Mouse (Mus musculus): Measurements from ENCODE around the gene Hectd1.
A peak's percentile ranks its signal among the peaks of the same experiment; 100 is the strongest.

Hectd1 gene

DNA sequence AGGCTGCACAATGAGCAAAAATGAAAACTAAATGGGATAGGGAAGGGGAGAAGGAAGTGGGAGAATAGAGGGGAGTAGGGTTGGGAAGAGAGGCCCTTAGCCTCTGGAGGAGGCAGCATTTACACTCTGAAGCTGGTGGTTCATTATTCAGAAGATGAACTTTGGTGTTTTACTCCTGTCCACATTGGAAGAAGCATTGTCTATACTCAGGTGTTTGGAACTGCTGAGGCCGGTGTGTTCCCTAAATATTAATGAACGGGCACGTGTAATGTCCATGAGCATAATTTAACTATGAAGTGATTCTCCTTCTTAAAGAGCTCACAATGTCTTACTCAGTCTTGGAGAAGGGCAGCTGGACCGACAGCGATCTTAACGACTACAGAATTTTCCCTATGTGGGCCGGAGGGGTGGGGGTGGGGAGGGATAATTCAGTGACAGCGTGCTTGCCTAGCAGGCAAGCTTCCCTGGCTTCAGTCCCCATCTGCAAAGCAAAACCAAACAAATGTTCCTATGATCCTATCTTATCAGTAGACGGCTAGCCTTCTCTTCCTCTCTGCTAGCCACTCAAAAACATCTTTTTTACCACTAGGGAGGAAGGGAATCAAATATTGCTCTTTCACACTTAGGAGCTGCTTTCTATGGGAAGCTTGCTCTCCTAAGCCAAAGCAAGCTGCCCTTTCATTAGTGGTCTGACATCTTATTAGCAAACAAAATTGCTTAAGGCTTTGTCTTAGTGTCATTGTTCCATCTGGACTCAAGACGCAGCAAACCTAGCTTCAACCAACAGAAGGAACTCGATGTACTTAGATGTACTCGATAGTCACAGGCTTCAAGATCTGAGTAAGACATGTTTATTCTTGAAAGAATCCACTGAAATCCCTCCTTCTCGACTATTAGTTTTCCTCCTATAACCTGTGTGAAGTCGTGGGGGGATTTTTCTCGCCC is 14.5 kb upstream of the Hectd1 start:
- DNase-seq, result no peak

DNA sequence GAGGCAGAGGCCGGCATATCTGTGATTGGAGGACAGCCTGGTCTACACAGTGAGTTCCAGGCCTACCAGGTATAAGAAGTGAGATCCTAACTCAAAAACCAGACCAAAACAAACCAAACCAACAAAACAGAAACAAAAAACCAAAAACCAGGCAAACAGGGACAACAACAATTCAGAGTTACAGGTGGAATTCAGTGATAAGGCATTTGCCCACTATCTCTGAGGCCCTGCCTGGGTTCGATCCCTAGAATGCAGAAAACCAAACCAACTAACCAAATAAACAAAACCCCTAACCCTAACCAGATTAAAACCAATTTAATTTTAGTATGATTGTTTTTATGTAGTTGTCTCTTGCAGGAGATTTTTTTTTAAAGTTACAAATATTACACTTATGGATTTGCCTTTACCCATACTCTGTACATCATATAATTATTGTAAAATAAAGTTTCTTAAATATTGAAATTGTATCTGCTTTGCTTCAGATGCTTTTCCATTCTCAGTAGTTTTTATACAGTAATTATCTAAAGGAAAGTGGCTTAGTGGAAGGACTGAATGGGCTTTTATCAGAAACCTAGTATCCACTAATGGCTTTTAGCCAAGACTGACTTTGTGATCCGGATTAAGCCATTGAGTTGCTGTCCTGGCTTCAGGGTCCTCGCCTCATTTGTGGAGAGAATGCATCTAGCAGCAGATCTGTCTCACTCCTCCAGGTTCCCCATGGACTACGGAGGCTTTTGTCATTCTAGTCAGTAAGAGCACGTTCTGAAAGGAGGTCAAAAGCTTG is 12.9 kb upstream of the Hectd1 start:
- no peak for DNase-seq

DNA sequence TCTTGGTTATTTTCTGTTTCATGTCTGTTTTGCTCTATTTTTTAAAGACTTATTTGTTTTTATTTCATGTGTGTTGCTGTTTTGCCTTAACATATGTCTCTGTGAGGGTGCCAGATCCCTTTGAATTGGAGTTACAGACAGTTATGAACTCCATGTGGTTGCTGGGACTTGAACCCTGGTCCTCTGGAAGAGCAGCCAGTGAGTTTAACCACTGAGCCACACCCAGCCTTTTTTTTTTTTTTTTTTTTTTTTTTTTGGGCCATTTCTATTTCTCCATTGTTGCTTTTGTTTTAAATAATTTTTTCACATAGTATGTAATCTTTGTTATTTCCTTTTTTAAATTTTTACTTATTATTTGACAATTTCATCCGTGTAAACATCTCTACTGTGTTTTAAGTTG is 10.5 kb upstream of the Hectd1 start:
- DNase-seq, result no peak

DNA sequence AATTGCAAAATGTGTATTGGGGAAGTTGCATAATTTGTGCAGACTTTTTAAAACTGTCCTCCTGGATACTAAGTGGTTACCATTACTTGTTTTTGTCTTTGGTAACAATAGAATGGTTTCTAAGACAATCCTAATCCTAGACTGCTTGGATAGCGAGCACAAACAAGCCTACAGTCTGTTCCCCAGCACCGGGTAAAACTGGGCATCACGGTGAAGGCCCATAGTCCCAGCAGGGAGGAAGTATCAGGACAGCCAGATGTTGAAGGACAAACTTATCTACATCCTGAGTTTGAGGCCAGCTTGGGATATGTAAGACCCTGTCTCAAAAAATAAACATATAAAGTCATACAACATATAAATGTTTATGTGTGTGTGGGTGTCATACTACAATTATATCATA is 5.9 kb upstream of the Hectd1 start:
- DNase-seq, result no peak

DNA sequence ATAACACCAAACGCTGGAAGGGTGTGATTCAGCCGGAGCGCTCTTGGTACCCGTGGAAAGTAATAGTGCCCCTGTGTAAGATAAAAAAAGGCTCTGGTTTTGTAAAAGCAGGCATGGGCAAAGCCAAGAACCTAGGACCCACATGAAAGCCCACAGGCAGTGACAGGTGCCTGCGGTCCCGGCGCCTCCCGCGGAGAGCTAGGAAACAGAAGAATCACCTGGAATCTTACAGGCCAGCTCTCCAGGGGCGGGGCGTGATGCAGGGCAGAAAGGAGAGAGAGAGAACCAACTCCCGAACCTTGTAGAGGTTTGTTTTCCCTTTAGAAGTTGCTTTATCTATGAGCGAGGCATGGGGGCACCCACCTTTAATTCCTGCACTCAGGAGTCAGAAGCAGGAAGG is 2.6 kb upstream of the Hectd1 start:
- DNase-seq, result no peak

DNA sequence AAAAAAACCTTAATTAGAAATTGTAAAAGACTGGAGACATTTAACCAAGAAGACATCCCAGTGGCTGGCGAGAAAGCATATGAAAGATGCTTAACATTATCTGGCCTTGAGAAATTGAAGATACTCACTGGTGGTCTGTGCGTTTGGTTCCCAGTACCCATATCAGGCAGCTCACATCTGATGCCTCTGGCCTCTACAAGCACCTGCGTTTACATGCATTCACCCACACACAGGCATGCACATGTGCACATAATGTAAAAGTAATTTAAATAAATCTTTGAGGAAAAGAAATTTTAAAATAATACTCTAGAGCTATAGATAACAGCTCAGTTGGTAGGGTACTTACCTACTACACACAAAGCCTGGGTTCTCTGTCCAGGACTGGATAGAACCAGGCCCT is 2.0 kb upstream of the Hectd1 start:
- no peak for DNase-seq

DNA sequence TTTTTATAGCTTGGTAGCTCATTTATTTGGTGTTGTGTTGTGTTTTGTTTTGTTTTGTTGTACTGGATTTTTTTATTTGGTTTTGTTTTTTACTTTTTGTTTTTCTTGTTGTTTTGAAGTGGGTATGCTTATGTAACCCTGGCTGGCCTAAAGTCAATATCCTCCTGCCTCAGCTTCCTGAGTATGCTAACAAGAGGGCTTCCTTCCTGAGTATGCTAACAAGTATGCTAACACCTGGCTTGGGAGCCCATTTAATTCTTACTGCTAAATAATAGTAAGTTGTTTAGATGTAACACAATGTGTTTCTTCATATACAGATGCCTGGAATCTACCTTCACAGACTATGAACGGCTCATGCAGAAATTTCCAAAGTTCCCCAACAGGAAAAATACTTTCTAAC is 1.3 kb upstream of the Hectd1 start:
- DNase-seq, result no peak

DNA sequence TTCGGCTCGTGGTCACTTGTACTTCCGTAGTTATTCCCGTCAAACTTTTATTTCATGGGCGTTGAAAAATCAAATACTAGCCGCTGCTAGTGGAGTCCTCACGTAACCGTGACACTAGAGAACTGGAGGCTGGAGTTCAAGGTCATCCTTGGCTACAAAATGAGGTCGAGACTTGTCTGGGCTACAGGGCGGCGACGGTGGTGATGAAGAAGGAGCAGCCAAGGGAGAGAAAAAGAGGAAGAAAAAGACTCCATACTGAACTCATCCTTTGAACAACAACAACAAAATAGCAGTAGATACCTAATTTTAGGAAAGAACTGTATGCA is 704 bp upstream of the Hectd1 start:
- no peak for DNase-seq

DNA sequence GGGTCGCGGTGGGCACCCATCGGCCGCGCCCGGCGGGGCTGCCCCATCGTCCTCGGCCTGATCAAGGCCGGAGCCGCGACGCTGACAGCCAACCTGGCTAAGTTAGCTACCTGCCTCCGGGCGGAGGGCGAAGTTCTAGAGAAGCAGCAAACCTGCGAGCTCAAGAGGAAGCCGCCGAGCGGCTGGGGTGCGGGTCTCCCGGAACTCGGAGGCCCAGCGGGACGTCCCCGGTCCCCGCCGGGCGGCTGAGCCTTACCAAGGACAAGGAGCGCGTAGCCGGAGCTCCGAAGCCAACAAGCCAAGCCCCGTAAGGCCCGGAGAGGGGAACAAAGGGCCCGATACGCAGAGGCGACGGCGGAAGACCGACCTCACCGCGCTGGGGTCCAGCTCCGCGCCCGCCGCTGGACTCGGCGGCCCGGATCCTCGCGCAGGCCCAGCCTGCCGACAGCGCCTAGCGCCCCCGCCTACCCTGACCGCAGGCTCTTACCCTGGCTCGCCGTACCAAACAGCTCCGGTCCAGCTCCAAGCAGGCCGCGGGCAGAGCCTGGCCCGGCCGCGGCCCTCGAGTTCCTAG is 533 bp downstream of the Hectd1 start:
- peak; percentile 70 to 81 for DNase-seq

DNA sequence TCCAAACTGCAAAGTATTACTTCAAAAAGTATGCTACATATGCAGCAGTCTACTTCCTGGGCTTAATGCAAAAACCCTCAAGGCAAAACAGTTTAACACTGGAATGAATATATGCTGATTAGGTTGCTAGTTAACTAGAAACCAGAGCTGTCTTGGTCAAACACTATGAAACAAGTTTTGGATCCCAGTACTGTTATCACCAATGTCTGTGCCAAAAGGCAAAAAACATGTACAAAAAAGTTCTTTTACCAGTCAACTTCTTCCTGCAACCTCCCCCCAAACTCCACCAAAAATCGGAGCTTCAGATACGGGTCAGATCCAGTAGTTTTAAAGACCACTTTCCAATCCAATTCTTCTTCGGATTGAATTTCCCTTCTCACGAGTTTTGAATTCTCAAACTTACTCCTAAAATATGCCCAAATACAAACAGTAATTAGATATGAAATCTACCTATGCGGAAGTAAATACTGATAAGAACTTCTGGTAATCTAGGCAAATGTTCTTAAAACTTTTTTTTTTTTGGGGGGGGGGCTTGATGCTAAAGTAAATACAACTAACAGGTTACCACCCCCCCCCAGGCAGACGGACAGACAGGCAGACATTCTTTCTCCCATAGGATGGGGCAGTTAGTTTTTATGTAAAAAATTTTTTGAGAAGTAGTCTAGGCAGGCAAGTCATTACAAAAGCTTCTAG is 1.2 kb downstream of the Hectd1 start:
- no peak for DNase-seq

DNA sequence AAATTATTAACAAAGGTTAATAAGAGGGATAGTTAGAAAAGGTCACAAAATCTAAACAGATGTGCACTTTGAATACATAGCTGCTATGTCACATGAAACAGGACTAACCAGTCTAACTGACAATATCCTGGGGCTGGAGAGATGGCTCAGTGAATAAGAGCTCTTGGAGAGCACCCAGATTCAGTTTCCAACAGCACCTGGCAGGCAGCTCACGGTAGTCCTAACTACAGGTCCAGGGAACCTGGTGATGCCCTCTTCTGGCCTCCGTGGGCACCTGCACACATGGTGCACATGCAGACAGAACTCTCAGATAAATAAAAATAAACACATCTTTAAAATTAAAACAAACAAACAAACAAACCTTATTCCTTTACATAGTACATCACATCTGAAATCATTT is 4.0 kb downstream of the Hectd1 start:
- no peak for DNase-seq

DNA sequence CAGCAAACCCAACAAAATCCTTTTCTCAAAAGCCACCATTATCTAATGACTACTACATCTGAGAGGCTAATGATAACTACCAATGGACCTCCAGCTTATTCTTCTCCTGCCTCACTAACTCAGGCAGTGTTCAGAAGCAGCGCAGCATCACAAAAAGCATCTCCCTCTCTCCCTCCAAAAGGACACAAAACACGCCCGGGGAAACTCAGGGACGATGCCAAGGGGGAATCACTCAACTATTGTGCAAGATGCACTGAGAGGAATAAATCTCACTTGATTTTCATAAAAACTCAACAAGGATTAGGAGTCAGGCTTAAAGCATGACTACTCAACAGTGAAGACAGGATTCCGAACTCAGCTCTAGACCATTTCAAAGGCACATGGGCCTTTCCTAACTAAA is 6.0 kb downstream of the Hectd1 start:
- DNase-seq, result no peak

DNA sequence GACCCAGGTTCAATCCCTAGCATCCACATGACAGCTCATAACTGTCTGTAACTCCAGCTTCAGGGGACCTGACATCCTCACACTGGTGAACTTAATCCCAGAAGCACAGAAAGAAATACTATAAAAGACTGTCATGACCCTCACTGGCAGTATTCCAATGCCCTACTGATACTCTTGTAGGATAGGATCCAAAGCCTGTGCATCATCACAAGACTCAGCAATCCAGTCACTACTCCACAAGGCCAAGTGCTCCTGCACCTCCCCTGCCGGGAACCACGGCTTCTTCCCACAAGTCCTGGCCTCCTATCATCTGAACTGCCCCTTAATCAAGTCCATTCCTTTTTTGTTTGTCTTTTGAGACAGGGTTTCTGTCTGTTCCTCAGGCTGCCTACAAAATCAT is 6.5 kb downstream of the Hectd1 start:
- no peak for DNase-seq

DNA sequence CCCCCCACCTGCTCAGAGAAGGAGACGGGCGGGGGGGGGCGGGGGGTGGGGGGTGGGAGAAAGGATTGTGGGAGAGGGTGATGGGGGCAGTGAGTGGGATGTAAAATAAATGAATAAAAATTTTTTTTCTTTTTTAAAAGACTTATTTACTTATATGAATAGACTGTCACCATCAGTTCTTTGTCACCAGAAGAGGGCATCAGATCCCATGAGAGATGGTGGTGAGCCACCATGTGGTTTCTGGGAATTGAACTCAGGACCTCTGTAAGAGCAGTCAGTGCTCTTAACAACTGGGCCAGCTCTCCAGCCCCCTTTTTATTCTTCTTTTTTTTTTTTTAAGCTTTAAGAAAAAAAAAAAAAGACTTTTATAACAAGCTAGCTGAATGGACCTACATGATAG is 7.1 kb downstream of the Hectd1 start:
- no peak for DNase-seq

DNA sequence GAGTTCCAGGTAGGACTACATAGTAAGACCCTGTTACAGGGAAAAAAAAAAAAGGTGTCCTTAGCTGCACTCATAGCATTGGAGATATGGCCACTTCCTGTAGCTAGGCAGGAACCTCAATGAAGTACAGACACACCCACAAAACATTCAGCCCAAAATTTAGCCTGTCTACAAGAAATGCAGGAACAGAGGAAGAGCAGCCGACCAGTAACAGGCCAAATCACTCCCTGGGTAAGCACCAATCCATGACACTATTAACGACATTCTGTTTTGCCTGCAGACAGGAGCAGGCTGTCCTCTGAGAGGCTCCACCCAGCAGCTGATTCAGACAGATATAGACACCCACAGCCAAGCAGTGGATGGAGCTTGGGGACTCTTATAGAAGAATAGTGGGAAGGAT is 8.1 kb downstream of the Hectd1 start:
- DNase-seq, result peak; percentile 25 to 26

DNA sequence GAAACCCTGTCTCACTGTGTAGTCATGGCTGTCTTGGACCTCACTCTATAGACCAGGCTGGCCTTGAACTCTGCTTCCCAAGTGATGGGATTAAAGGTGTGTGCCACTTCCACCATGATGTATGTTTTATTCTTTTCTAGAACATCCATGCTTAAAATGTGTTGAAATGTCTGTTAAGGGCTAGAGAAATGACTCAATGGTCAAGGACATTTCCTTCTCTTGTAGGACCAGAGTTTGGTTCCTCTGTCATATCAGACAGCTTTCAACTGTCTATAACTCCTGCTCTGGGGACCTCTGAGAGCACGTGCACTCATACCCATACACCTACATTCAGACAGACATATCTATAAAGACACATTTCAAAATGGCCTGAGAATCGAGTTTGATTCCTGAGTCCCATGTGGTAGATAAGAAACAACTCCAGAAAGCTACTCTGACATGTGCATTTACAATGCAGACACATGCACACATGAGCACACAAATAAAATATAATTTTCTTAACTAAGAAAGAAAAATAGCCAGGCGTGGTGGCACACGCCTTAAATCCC is 9.3 kb downstream of the Hectd1 start:
- no peak for DNase-seq

DNA sequence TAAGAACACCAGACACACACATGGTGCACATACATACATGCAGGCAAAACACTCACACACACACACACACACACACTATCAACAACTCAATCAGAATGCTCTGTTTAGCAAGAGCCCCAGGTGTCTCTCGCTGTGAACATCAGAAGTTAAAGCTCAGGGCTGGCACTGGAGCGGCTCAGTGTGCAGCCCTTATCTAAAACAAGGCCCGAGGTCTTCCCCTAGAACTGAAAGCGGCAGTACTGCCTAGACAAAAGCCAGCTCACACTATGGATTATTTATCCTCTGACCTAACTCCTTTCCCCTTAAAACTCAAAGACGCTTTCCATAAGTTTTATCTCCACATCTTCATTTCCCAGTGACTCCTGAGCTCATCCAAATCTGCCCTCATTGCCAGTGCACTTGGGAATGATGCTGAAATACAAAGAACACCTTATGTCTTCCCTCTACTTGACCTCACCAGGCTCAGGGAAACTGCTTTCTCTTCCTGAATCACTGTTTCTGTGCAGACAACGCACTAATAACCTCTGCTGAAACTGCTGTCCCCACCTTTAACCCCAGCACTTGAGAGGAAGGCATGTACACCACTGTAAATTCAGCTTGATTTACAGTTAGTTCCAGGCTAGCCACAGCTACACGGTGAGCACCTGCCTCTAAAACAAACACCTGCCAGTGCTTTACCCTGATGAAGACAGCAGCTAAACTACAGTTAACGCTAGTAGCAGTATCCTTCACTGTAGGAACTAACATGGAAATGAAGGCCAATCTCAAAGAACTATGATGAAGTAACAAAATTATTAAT is 11.3 kb downstream of the Hectd1 start:
- no peak for DNase-seq

DNA sequence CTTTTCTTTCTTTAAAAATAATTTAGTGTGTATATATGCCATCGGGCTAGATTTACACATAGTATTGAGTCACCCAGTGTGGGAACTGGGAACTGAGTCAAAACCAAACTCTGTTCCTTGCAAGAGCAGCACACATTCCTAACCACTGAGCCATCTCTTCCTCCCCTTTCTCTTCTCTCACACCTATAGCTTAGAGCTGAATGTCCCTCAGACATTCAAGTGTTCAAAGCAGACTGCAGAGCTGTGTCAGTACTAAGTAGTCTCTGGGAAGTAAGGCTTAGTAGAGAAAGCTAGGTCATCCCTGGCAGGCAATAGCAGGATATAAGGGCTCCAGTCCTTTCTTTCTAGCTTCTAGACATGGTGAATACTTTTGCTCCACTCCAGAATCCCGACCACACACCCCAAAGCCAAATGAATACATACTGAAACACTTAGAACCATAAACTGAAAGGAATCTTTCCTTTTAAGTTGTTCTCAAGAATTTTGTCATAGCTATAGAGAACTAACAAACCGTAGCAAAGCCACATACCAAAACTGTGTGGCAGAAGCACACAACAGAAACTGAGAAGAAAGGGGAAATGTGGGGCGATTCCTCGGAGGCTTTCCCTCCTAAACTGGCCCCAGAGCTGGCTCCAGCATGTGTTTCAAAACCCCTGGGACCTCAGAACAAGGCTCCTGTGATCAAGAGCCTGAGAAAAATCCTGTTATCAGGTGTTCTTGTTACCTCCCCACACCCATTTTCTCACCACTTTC is 17.8 kb downstream of the Hectd1 start:
- DNase-seq, result no peak

DNA sequence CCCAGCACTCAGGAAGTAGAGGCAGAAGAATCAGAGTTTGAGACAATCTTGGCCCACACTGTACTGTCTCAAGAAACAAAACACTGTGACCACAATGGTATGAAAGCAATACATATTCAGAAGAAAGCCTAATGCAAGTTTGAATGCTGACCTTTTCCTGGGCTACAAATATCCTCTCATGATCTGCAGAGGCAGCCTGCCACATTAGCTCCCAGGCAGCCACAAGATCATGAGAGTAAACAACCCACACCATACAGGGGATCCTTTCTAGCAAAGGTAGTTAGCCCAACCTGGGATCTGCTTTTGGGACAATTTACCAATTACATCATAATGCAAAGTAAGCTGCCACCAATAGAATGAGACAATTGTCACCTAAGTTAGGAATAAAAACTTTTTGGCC is 18.8 kb downstream of the Hectd1 start:
- DNase-seq, result no peak

DNA sequence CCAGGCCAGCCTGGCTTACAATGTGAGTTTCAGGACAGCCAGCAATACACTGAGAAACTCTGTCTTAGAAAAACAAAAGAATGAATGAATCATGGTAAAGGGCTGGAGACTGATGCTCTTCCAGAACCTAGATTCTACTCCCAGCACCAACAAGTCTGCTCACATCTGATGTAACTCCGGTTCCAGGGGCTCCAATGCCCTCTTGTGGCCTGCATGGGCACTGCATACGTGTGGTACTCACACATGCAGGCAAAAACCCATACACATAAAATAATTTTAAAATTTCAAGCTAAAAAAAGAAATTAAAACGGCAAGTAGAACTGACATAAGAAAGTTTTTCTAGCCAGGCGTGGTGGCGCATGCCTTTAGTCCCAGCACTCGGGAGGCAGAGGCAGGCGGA is 44.5 kb downstream of the Hectd1 start:
- peak; percentile 20 to 34 for DNase-seq

DNA sequence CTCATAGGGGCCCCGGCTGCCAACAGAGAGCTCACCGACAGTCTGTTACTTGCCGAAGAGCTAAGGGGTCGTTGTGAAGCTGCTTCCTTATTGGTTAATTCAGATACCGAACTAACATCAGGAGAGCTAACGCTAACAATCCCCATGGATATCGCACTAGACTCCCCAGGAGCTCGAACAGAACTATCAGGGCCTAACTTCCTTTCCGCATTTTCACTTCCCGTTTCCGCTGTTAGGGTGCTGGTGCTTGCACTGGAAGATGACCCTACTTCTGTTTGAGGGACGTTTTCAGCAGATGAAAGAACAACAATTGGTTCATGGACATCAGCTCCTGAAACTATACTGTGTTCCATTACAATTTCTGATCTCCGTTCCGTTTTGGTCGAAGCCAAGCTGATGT is 60.6 kb downstream of the Hectd1 start:
- DNase-seq, result no peak
